In genomic region chr10:59223890-59224289, GRCm38 (mm10) we compare ENCODE assay signal across 9 mouse cellular contexts. TPM values are rescaled to one million over a fixed set of nuclear protein-coding genes. Genes with fewer than 3 reads are reported as not detected.
DNase-seq lines count a peak whose midpoint lies in the region; ATAC-seq and TF ChIP-seq lines count a peak whose summit lies in the region.
"Had no signal": no experiment of that assay in that cellular context is flagged by ENCODE, and none has a peak within 500 bp of the region (broad histone marks: within the 10 kb centered on the region; RNA-seq: fewer than 3 reads in every experiment).

No protein-coding gene starts in this region.

- WGBS in liver, adult 2 months: 79% methylated on average over 4 of the region's 4 CpGs
- 75% methylated on average over 4 of the region's 4 CpGs for WGBS in forebrain, embryonic 14.5 days
- WGBS in limb, embryonic 13.5 days: 55% methylated on average over 4 of the region's 4 CpGs
- 77% methylated on average over 4 of the region's 4 CpGs for WGBS in neural tube, embryonic 12.5 days

- no peaks in the 10 kb centered on the region for H3K36me3 ChIP-seq in liver, adult 2 months (ENCODE audit: control insufficient read depth, insufficient read depth, low read length)
- no peaks in the 10 kb centered on the region for H3K36me3 ChIP-seq in forebrain, embryonic 14.5 days (ENCODE audit: control insufficient read depth, insufficient read depth, low read length)
- no peaks in the 10 kb centered on the region for H3K36me3 ChIP-seq in limb, embryonic 13.5 days
- H3K36me3 ChIP-seq in neural tube, embryonic 12.5 days: no peaks in the 10 kb centered on the region

- H3K4me2 ChIP-seq in forebrain, embryonic 14.5 days (ENCODE audit: low read length): peak overlapping the region; percentile 100
- peak overlapping the region; percentile 99 for H3K4me2 ChIP-seq in limb, embryonic 13.5 days (replicated peaks)
- H3K4me2 ChIP-seq in neural tube, embryonic 12.5 days (replicated peaks): peak overlapping the region; percentile 97

- TF ChIP-seq CTCF in liver, adult 2 months (IDR thresholded peaks at IDR 0.05; ENCODE audit: low read depth, low read length): no peak

- H3K4me3 ChIP-seq in liver, adult 2 months (ENCODE audit: insufficient read depth, low read depth, low read length): peak overlapping the region; percentile 36; the same call in 1 of the 2 replicates
- peak overlapping the region; percentile 81; the same call in 1 of the 2 replicates for H3K4me3 ChIP-seq in forebrain, embryonic 14.5 days (ENCODE audit: low read depth, low read length)
- H3K4me3 ChIP-seq in limb, embryonic 13.5 days: peak overlapping the region; percentile 82
- no peak overlapping the region for H3K4me3 ChIP-seq in neural tube, embryonic 12.5 days

- no peak overlapping the region for H3K9ac ChIP-seq in liver, adult 2 months (ENCODE audit: low read depth, low read length)
- no peak overlapping the region for H3K9ac ChIP-seq in forebrain, embryonic 14.5 days (ENCODE audit: low read length)
- no peak overlapping the region for H3K9ac ChIP-seq in limb, embryonic 13.5 days
- H3K9ac ChIP-seq in neural tube, embryonic 12.5 days: no peak overlapping the region

- no peaks in the 10 kb centered on the region; the same call in 1 of the 2 replicates for H3K79me2 ChIP-seq in liver, adult 2 months (ENCODE audit: control insufficient read depth, insufficient read depth, low read length)

- 0 out of 2 replicates have a peak, but pooled peaks cover 2% of the 10 kb centered on the region for H3K4me1 ChIP-seq in liver, adult 2 months (ENCODE audit: control insufficient read depth, insufficient read depth, low read length)
- peaks cover 24% of the 10 kb centered on the region for H3K4me1 ChIP-seq in forebrain, embryonic 14.5 days (ENCODE audit: control insufficient read depth, insufficient read depth, low read length)
- H3K4me1 ChIP-seq in limb, embryonic 13.5 days: peaks cover 19% of the 10 kb centered on the region
- H3K4me1 ChIP-seq in neural tube, embryonic 12.5 days: peaks cover 18% of the 10 kb centered on the region

- no peak for DNase-seq in liver, adult 2 months (ENCODE audit: extremely low read depth, low read depth, low spot score)
- no peak for DNase-seq in liver
- no peak for DNase-seq in forebrain, embryonic 14.5 days (ENCODE audit: low spot score)
- DNase-seq in adrenal gland, postnatal 4 days (ENCODE audit: low spot score in 2 of 2): no peak
- no peak for DNase-seq in cerebellum, postnatal 25 days

- ATAC-seq in forebrain, embryonic 14.5 days: no peak
- ATAC-seq in limb, embryonic 13.5 days (ENCODE audit: low FRiP score, low read depth): no peak
- no peak for ATAC-seq in neural tube, embryonic 12.5 days (ENCODE audit: low FRiP score, low read depth)
- no peak for ATAC-seq in activated CD4-positive, CD25-positive, alpha-beta regulatory T cell, adult 4 months

- no peaks in the 10 kb centered on the region for H3K27me3 ChIP-seq in liver, adult 2 months (ENCODE audit: control insufficient read depth, insufficient read depth, low read length)
- H3K27me3 ChIP-seq in forebrain, embryonic 14.5 days (replicated peaks; ENCODE audit: control insufficient read depth, insufficient read depth, low read length): no peaks in the 10 kb centered on the region
- H3K27me3 ChIP-seq in limb, embryonic 13.5 days: no peaks in the 10 kb centered on the region
- no peaks in the 10 kb centered on the region for H3K27me3 ChIP-seq in neural tube, embryonic 12.5 days (replicated peaks)

- no peaks in the 10 kb centered on the region for H3K9me3 ChIP-seq in forebrain, embryonic 14.5 days (replicated peaks; ENCODE audit: control insufficient read depth, low read length)
- H3K9me3 ChIP-seq in limb, embryonic 13.5 days: no peaks in the 10 kb centered on the region
- no peaks in the 10 kb centered on the region for H3K9me3 ChIP-seq in neural tube, embryonic 12.5 days

- TF ChIP-seq POLR2A in liver, adult 2 months (IDR thresholded peaks at IDR 0.05; ENCODE audit: extremely low read depth, insufficient read depth, low read length): no peak

- no peak overlapping the region for H3K27ac ChIP-seq in liver, adult 2 months (replicated peaks; ENCODE audit: insufficient read depth, low read depth, low read length)
- H3K27ac ChIP-seq in forebrain, embryonic 14.5 days (ENCODE audit: low read depth, low read length): no peak overlapping the region
- H3K27ac ChIP-seq in limb, embryonic 13.5 days: no peak overlapping the region
- H3K27ac ChIP-seq in neural tube, embryonic 12.5 days: no peak overlapping the region

RNA-seq across cellular contexts. Expression of gene Sowahc, which starts 2.1 kb away (rescaled TPM):
- total RNA-seq in liver, adult 2 months (2014; rRNA removed): 4.9 and 5.2 TPM in 2 replicates
- 1.2 TPM in 2 replicates for polyA plus RNA-seq in liver, adult 2 months (2012; rRNA removed)
- polyA plus RNA-seq in forebrain, embryonic 14.5 days (2014; fragmentation: Nextera tagmentation; extraction: Ambion mirVana): 10.8 and 13.1 TPM in 2 replicates
- polyA plus RNA-seq in limb, embryonic 13.5 days (2015; fragmentation: Nextera tagmentation; extraction: Ambion mirVana): 14.1 and 15.6 TPM in 2 replicates
- polyA plus RNA-seq in neural tube, embryonic 12.5 days (2016; fragmentation: Nextera tagmentation; extraction: Ambion mirVana): 16.3 and 17.7 TPM in 2 replicates
- 10 to 100 TPM; 22.6 to 23.2 TPM for total RNA-seq in adrenal gland, postnatal 4 days (2021)
- polyA plus RNA-seq in activated CD4-positive, CD25-positive, alpha-beta regulatory T cell, adult 4 months (2017; shearing (Covaris generic)): under 1 TPM; 0.46 to 0.91 TPM
- total RNA-seq: MEL had no signal

RNA-seq across cellular contexts. Expression of gene Sept10, which starts 2.2 kb away (rescaled TPM):
- 16.0 and 18.7 TPM in 2 replicates for total RNA-seq in liver, adult 2 months (2014; rRNA removed)
- 5.2 and 6.7 TPM in 2 replicates for polyA plus RNA-seq in liver, adult 2 months (2012; rRNA removed)
- polyA plus RNA-seq in forebrain, embryonic 14.5 days (2014; fragmentation: Nextera tagmentation; extraction: Ambion mirVana): 30.7 and 32.0 TPM in 2 replicates
- polyA plus RNA-seq in limb, embryonic 13.5 days (2015; fragmentation: Nextera tagmentation; extraction: Ambion mirVana): 46.4 and 49.6 TPM in 2 replicates
- 26.3 and 27.1 TPM in 2 replicates for polyA plus RNA-seq in neural tube, embryonic 12.5 days (2016; fragmentation: Nextera tagmentation; extraction: Ambion mirVana)
- total RNA-seq in adrenal gland, postnatal 4 days (2021): 10 to 100 TPM; 63.2 to 64.6 TPM
- polyA plus RNA-seq in activated CD4-positive, CD25-positive, alpha-beta regulatory T cell, adult 4 months (2017; shearing (Covaris generic)): 1 to 10 TPM; 2.9 to 3.1 TPM
- total RNA-seq: MEL had no signal
